ENCODE assay signal across 11 mouse cellular contexts in genomic region chr14:93895131-93895530, GRCm38 (mm10).
"Had no signal": no experiment of that assay in that cellular context is flagged by ENCODE, and none has a peak within 500 bp of the region (broad histone marks: within the 10 kb centered on the region; RNA-seq: fewer than 3 reads in every experiment).

No protein-coding gene starts in this region.

- ATAC-seq: liver, postnatal 0 days; lung, postnatal 0 days; midbrain, embryonic 16.5 days had no signal

- DNase-seq: liver, embryonic 13.5 days; liver, postnatal 0 days; lung, adult 2 months; lung, postnatal 14 days; lung, postnatal 4 days; midbrain, embryonic 14.5 days; thymus, adult 18-20 months; thymus, postnatal 14 days; thymus, postnatal 36 days had no signal
